Mouse (Mus musculus): Measurements from ENCODE around the gene Hist2h2ab.
"Not testable (repeated sequence)": the region's sequence is repeated elsewhere in the genome, so short reads cannot be mapped to it uniquely, and the experiment has no call there.

Hist2h2ab gene

DNA sequence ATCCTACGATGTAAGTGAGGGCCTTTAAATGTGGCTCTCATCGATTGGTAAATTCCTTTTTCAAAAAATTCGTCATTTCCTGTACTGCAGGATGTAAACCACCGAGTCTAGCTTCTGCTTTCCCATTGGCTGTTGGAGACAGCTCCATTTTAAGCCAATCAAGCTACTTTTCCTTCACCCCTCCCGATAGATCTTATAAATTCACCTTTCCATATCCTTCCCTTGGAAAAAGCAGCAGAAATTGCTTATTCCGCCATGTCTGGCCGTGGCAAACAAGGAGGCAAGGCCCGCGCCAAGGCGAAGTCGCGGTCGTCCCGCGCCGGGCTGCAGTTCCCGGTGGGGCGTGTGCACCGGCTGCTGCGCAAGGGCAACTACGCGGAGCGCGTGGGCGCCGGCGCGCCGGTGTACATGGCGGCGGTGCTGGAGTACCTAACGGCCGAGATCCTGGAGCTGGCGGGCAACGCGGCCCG is at the start of gene Hist2h2ab, which contains the start of gene Bola1:
Hist2h2ab (plus strand) TSS at position 205 of the 470 bp plus-strand sequence.
Bola1 (minus strand) TSS at position 49 of the 470 bp plus-strand sequence.
- DNase-seq (ENCODE audit: low spot score) = peak; percentile 17

DNA sequence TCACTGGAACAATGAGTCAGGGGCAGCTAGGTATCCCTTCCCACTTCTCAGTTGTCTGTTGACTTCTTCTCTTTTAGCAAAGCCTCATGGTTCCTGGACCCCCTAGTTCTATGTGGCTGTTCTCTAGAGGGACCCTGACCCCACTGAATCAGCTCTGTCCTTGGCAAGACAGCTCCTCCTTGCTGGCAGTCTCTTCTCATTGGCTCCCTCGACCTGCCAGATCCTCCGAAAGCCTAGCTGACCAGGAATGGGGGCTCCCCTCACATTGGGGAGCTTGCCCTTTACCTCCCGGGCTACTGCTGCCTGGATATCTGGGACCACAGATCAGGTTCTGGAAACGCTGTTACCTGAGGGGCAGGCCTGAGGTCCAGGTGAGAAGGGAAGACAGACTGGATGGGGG is 49.4 kb upstream of the Hist2h2ab start:
- DNase-seq (ENCODE audit: low spot score) = no peak

DNA sequence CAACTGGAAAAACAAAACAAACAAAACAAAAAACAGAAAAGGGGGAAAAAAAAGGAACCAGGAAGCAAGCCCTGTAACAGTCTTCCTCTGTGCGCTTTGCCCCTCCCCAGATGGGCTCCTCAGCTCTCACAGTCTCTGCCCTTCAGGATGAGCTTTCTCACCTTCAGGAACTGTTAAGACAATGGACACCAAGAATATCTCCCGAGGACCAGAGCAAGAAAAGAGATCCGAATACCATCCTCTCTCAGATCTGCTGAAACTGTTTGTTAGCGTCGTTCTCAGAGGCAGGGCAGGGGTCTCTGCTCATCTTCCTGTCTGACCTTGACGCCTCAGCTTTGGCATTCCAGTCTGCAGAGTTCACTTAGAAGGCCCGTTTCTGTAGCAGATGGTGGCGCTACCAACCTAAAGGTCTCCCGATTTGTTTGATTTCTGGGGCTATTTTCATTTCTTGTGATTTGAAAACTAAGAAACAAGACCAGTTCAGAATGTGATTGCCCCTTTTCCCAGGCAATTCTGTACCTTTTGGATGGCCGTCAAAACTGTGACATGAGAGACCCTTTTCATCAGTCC is 48.6 kb upstream of the Hist2h2ab start:
- no peak for DNase-seq (ENCODE audit: low spot score)

DNA sequence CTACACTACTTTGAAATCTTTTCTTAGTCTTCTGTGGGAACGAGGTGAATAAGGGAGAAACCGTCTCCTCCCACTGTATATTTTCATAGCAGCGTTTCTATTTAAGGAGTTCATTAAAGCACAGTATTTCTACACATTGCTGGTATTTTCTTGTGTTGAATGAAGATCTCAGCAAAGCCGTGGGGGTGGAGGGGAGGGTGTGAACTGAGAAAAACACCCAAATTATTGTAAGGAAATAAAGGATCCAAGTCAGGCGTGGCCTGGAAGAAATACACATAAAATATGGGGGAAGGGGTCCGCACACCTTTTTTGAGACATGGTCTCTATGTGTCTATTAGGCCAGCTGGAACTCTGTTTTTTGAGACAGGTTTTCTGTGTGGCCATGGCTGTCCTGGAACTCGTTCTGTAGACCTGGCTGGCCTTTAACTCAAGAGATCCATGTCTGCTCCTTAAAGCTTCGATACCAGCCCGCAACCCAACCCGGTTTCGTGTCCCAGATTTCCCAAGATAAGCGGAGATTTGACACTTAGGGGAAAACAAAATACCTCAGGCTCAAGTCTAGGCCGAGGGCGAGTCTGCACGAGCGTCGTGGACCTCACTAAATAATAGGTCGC is 48.0 kb upstream of the Hist2h2ab start:
- no peak for DNase-seq (ENCODE audit: low spot score)

DNA sequence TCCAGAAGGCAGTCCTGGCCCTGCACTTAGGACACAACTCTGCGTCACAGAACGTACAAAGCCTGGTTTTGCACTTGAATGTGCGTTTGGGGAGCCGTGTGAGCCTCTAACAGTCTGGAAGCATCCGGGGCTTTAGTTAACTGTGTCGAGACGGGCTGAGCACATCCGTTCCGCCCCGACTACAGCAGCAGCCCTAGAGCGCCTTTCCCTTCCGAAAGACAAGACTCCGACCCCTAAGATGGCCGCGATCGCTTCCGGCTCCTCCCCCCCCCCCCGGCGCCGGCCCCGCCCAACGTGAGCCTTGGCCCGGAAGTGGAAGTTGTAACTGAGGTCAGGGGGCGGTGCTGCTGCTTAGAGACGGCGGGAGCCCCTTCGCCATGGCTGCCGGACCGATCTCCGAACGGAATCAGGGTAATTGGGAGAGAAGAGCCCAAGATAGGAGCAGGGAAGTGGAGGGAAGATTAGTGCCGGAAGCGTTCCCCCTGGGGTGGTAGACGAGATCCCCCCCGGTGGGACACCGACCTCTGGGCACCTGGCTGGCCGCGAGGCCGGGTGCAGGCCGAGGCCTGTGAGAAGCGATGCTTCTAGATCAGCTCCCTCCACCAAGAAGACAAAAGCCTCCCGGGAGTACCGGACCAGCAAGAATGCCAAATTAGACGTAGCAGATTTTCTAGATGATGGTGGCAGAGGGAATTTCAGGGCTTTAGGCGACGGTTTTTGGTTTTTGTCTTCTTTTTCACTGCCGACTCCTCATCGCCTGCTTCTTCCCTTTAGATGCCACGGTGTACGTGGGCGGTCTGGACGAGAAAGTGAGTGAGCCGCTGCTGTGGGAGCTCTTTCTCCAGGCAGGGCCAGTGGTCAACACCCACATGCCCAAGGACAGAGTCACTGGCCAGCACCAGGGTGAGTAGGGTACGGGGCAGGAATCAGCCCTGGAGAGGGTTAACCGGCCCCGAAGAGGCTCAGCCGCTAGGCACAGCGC is 47.2 kb upstream of the Hist2h2ab start, which contains the start of gene Sf3b4:
Sf3b4 (plus strand) TSS at position 136 of the 982 bp plus-strand sequence.
- no peak for DNase-seq (ENCODE audit: low spot score)

DNA sequence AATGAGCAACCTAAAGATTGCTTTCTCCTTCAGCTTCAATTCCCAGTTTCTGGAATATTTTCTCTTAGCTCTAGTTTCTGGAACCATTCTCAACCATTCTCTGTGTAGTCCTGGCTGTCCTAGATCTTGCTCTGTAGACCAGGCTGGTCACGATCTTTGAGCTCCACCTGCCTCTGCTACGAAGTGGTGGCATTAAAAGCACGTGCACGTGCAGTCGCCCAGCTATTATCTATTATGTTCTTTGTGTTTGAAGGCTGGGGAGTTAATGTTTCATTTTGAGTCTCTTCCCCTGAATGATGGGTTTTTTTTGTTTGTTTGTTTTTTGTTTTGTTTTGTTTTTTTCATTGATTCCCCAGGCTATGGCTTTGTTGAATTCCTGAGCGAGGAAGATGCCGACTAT is 46.5 kb upstream of the Hist2h2ab start:
- DNase-seq (ENCODE audit: low spot score) = no peak

DNA sequence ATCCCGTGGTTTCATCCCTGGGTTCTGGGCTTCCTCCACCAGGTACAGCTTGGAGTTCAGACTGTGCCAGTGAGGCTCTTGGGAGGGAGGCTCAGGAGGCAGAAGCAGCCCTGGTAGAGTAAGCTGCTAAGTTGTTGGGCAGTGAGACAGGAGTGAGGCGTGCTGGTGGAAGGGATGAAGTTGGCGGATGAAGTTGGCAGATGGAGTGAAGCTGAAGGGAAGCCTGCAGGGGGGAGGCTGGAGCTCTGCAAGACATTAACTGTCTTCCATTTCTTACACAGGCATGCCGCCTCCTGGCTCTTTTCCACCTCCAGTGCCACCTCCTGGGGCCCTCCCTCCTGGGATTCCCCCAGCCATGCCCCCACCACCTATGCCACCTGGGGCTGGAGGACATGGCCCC is 45.6 kb upstream of the Hist2h2ab start:
- DNase-seq (ENCODE audit: low spot score) = not testable (repeated sequence)

DNA sequence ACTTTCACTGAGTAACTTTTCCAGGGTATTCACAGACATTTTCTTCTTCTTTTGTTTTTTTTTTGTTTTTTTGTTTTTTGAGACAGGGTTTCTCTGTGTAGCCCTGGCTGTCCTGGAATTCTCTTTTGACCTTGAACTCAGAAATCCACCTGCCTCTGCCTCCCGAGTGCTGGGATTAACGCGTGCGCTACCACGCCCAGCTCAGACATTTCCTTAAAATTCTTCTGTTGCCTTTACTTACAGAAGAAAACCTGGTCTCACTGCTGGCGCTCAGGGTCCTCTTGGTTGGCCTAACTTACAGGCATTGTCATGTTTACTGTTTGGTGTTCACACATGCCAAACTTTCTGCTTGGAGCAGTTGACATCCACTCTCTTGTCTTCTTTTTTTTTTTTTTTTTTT is 44.4 kb upstream of the Hist2h2ab start:
- DNase-seq (ENCODE audit: low spot score) = no peak

DNA sequence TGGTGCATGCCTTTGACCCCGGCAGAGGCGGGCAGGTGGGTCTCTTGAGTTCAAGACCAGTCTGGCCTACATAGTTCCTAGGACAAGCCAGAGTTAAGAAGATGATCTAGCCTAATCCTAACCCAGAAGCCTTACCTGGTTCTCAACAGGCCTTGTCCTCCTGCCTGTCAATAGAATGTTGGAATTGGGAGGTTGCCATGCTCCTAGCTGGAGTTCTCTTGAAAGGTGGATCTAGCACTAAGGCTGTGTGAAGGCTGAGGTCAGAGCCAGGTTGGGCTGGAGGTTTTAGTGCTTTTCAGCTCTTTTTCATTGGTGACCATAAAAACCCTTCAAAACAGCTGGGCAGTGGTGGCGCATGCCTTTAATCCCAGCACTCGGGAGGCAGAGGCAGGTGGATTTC is 41.2 kb upstream of the Hist2h2ab start:
- no peak for DNase-seq (ENCODE audit: low spot score)

DNA sequence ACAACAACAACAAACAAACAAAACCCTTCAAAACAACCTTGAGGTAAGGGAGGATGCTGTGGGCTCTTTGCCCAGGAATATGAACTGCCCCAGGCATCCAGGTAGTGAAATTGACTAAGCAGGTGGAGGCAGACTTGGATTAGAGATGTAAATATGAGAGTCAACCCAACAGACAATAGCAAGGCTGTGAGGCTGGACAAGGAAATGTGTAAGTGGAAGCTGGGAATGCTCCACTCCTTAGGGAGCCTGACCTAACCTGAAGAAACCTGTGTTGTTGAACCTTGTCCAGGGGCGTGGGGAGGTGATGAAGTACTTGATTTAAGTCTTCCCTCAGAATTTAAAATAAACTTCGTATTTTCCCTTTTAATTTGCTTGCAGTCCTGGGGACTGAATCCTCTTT is 40.8 kb upstream of the Hist2h2ab start:
- no peak for DNase-seq (ENCODE audit: low spot score)

DNA sequence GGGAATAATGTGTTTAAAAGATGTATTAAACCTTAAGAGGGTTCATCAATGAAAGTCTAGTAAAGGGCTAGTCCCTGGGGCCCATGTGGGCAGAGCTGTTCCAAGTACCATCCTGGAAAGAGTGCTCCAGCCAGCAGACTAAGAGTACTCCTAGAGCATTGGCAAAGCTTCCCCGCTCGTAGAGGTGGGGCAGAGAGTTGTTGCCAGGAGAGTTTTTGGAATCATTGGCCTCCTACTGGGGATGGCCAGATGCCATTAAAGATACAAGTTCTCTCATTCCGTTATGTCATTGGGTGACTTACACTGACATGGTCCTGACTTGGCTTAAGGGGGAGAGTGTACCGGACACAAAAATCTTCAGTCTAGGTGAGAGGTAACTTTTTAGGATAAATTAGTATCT is 40.1 kb upstream of the Hist2h2ab start:
- no peak for DNase-seq (ENCODE audit: low spot score)

DNA sequence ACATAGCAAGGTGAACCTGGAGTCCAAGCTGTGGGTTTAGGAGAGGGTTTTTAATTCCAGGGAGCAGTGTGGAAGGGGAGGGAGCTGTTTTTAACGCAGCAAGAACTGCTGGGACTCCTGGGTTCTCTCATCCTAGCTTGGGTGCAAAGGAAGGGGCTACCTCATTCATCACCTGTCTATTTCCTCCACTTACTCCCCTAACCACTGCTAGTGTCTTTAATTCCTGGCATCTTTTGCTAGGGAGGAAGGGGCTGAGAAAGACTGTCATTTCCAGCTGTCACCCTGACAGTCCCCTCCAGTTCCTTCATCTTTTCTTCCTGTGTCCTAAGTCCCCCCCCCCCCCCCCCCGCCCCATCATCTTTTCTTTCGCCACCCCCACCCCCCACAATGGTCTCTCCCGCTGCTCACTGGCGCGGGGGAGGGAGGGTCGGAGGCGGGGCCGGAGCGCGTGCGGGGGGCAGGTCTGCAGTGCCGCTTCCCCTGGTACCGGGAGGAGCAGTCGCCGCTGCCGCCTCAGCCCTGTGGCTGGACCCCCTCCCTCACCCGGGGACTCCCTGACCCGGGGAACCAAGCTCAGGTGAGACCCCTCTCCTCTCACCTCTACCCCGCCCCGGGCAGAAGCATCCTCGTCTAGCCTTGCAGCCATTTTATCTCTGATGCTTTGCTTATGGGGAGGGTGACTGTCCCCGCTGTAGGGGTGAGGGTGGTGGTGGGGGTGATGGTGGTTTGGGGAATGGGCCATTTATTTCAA is 38.8 kb upstream of the Hist2h2ab start, which contains the start of gene Sv2a:
Sv2a (plus strand) TSS at position 425 of the 751 bp plus-strand sequence.
- DNase-seq (ENCODE audit: low spot score) = no peak

DNA sequence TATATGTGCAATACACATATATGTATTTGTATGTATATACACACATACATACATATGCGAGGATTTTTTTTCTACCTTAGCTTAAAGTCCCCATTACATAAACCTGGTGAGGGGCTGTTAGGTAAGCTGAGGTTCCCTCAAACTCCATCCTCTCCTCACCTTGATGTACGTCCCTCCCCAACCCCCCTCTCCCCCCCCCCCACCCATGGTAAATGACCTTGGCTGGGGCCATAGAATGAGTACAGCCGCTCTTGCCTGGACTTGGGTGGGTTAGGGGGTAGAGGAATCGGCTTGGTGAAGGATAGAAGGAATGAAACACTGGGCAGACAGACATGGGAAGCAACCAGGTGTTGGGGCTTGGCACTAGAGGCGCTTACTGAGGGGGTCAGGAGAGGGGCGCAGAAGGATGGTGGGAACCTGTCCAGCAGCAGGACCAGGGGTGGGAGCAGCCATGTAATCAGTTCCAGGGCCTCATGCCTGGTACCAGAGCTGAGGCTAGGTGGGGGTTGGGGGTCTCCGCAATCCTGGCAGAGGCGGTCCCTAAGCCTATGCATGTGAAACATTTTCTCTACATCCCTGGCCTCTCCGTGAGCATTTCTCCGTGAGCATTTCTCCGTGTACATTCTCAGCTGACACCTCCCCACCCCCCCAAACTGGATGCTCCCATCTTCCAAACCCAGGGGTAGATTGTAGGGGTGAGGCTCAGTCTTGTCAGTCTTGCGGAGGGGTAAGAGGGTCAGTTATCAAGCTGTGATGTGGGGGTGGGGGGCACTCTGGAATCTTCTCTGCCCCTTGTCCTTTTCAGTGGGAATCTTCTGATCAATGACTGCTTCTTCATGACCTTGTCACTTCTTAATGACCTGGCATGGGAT is 37.9 kb upstream of the Hist2h2ab start:
- DNase-seq (ENCODE audit: low spot score) = no peak

DNA sequence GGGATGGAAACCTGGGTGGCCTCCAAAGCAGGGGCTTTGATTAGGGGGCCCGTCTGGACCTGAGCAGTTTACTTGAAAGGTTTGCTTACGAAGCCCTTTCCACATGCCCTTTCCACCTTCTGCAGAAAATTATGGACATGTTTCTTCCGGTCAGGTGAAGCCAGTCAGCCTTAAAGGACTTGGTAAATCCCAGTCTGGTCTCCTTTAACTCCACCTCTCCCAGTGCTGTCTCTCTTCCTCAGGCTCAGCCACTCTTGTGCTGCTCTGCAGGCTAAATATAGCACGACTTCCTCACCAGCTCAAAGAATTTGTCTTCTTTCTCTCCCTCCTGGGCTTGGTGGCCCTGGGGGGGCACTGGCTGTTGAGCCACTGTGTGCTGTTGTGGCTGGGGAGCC is 37.3 kb upstream of the Hist2h2ab start:
- no peak for DNase-seq (ENCODE audit: low spot score)

DNA sequence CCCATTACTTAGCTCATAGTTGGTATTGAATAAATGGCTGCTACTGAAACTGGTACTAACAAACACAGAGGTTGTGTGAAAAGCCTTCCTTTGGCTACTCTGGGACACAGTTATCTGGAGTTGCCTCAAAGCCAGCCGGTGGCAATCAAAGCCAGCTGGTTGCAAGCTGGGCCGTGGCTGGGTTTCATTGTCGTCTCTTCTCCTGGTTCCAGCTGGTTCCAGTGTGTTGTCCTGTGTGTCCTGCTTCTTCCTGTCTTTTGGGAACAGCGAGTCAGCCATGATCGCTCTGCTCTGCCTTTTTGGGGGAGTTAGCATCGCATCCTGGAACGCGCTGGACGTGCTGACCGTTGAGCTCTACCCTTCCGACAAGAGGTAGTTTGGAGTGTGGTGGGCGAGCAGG is 26.7 kb upstream of the Hist2h2ab start:
- no peak for DNase-seq (ENCODE audit: low spot score)

DNA sequence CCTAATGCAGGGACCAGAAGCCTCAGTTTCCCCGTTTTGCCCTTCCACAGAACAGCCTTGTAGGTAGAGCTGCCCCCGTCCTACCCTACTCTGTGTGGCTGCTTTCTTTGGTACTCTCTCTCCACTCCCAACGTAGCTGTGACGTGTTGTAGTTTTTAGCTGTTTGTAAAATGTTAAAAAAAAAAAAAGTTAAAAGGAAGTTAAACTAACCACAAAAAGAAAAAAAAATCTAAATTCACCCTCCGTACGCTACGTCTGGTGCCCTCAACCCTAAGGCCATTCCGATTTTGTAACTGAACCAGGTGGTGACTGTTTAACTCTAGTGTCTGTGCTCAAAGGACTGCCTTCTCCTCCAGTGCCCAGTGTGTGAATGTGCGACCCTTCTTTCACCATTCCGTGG is 24.7 kb upstream of the Hist2h2ab start:
- no peak for DNase-seq (ENCODE audit: low spot score)

DNA sequence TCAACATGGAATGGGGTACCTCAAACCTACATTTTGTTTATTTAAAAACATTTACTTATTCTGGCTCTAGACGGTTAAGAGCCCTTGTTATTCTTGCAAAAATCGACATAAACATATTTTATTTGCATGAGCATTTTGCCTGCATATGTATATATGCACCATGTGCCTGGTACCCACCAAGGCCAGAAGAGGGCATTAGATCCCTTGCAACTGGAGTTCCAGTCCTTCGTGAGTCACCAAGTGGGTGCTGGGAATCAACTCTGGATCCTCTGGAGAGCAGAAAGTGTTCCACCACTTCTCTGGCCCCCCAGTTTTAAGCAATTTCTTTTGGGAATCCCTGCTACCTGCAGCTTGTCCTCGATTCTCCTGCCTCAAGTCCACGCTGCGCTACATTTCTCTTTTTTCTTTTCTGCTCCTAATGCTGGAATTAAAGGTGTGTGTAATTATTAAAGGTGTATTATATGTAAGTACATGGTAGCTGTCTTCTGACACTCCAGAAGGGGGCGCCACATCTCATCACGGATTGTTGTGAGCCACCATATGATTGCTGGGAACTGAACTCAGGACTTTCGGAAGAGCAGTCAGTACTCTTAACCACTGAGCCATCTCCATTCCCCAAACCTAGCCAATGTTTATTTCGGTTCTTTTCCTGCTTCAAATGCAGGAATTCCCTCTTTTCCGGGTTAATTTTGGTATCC is 23.9 kb upstream of the Hist2h2ab start:
- no peak for DNase-seq (ENCODE audit: low spot score)

DNA sequence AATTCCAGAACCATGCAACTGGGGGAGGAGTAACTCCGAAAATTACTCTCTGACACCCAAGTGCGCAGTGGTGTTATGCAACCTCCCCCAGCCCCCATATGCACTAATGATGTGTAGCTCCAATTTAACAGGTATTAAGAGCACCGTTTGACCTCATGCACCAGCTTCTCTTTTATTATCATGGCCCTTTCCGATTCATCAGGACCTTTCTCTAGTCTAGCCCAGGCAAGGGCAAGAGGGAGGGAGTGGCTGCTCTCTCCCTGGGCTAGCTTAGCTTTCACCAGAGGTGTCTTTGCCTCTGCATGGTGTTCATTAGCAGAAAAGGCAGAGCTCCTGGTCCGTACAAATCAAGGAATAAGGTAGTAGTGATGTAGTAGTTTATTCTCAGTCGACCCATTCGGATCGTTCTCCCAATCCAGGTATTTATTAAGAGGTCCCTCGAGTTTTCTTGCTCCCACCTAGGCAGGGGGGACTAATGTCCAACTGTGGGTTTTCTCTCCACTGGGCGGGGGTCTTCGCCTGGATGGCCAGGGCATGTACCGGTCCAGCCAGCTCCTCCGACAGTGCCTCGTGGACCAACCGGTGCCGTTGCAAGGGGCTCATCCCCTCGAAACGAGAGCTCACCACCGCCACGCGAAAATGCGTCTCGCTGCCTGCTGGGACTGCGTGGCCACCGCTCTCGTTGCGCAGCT is 23.1 kb upstream of the Hist2h2ab start:
- no peak for DNase-seq (ENCODE audit: low spot score)

DNA sequence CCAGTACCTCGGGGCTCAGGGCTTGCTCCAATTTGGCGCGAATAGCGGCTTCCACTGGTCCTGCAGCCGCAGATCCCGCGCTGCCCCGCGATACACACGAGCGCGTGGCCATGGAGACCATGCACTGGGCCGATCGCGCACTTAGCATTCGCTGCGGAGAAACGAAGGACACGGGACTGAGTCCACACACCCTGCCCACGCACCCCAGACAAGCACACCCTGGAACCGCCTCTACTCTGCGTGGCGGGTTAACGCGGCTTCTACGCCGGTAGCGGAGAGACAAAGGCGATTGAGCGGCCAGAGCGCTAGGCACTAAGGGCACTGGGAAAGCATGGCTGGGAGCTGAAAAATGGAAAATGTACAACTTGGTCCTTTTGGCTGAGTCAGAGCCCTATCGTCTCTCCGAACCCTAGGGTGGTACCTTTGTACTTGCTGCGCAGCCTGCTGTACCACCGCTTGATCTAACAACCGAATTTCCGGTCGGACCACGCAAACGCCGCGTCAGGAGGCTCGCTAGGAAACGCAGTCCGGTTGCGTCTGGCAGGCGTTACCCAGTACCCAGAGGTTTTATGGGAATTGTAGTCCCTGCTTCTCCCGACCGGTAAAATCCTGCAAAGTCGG is 22.4 kb upstream of the Hist2h2ab start:
- peak; percentile 52 for DNase-seq (ENCODE audit: low spot score)
